Mouse (Mus musculus): ENCODE results near the gene Celsr2.

GRCm38 (mm10) chr3:108409656-108410358 lies 5.5 kb downstream of the Celsr2 start:
- TF ChIP-seq CTCF (IDR thresholded peaks at IDR 0.05; ENCODE audit: low read depth, low read length), result no peak
- no peak for TF ChIP-seq GATA1 (IDR thresholded peaks at IDR 0.05; ENCODE audit: borderline replicate concordance, low read length)

All from G1E (cell line).